Mouse (Mus musculus) liver, postnatal 0 days (tissue): ENCODE results near the gene Pcdh9. TPM values are rescaled to one million over a fixed set of nuclear protein-coding genes. Genes with fewer than 3 reads are reported as not detected.

Experiments used
- ATAC-seq: fragments of 200-750 bp; cut with Nextera tagmentation; 2 replicates; pipeline ENCODE4 v1.8.0; 2017; ENCODE audit warnings: mild to moderate bottlenecking, moderate library complexity
- DNase-seq: peaks from one replicate; pipeline ENCODE4 v3.0.0-alpha.2; 2016
- H3K27ac ChIP-seq: fragments of 300-500 bp; sonication (generic); 2 replicates; pipeline ENCODE4 v1.5.1; 2014; ENCODE audit warnings: antibody characterized with exemption, moderate library complexity, mild to moderate bottlenecking, low read depth
- H3K27me3 ChIP-seq: fragments of 300-500 bp; sonication (generic); 2 replicates; pipeline ENCODE4 v1.6.1; 2014; ENCODE audit warnings: low read length, control low read depth, mixed read lengths; ENCODE audit not compliant: insufficient read depth
- H3K36me3 ChIP-seq: fragments of 300-500 bp; sonication (generic); replicated peaks from 2 replicates; pipeline ENCODE4 v1.6.1; 2014; ENCODE audit warnings: mild to moderate bottlenecking, control low read depth, low read length, moderate library complexity, mixed read lengths; ENCODE audit not compliant: insufficient read depth
- H3K4me1 ChIP-seq: fragments of 300-500 bp; sonication (generic); 2 replicates; pipeline ENCODE4 v1.6.1; 2014; ENCODE audit warnings: antibody characterized with exemption, mild to moderate bottlenecking, control low read depth; ENCODE audit not compliant: insufficient read depth
- H3K4me2 ChIP-seq: fragments of 300-500 bp; sonication (generic); 2 replicates; pipeline ENCODE4 v1.6.1; 2014; ENCODE audit warnings: low read depth, mild to moderate bottlenecking, low read length, moderate library complexity, mixed read lengths
- H3K4me3 ChIP-seq: fragments of 300-500 bp; sonication (generic); 2 replicates; pipeline ENCODE4 v1.5.1; 2014; ENCODE audit warnings: low read depth, low read length
- H3K9ac ChIP-seq: fragments of 300-500 bp; sonication (generic); replicated peaks from 2 replicates; pipeline ENCODE4 v1.6.1; 2014; ENCODE audit warnings: mild to moderate bottlenecking, moderate library complexity
- H3K9me3 ChIP-seq: fragments of 300-500 bp; sonication (generic); 2 replicates; pipeline ENCODE4 v1.6.1; 2016; ENCODE audit warnings: mild to moderate bottlenecking, control low read depth, low read length, mixed read lengths
- CTCF ChIP-seq: sonication (generic); IDR thresholded peaks from 2 replicates; pipeline ENCODE4 v1.5.1; 2016; ENCODE audit warnings: antibody characterized with exemption, low read depth
- EP300 ChIP-seq: IDR thresholded peaks from 2 replicates; pipeline ENCODE4 v1.6.1; 2016; ENCODE audit warnings: antibody characterized with exemption, low read depth, mild to moderate bottlenecking
- WGBS: fragments of 180-500 bp; shearing (Covaris S2); extraction: QIAGEN DNeasy Blood & Tissue Kit; methylation state at CpG from one replicate; pipeline ENCODE4 v1.1.7; 2014; ENCODE audit not compliant: insufficient replicate concordance; 5-methylcytosine and 5-hydroxymethylcytosine counted together
- polyA plus RNA-seq: library from polyadenylated mRNA; unstranded; fragments of >200 nt; fragmentation: Nextera tagmentation; extraction: Ambion mirVana; gene quantifications from 2 replicates; pipeline ENCODE4 v1.2.1, GENCODE M21; 2015

Gene Pcdh9
- 0.20 and 0.31 TPM in 2 replicates for polyA plus RNA-seq

- Histone ChIP-seq H3K9me3 (no peaks in the 10 kb centered on the region), H3K4me3 (peak within 1 kb of the TSS; percentile 42), H3K9ac (peak within 1 kb of the TSS; percentile 21; the same call in 1 of the 2 replicates), H3K4me1 (no peaks in the 10 kb centered on the region), H3K27ac (no peak within 1 kb of the TSS), H3K4me2 (peak within 1 kb of the TSS; percentile 66), H3K36me3 (no peaks in the 10 kb centered on the region), H3K27me3 (peaks cover 14% of the 10 kb centered on the region)
- WGBS: under 1% methylated on average over 50 of the region's 50 CpGs
- peak; percentile 30 for DNase-seq
- peak; percentile 58 for ATAC-seq
- no peak for TF ChIP-seq CTCF
- no peak for TF ChIP-seq EP300
Observed at GRCm38 (mm10) chr14:93890519-93891370, at the start of gene Pcdh9. Gene Pcdh9, minus strand, starts transcription at chr14:93890679.

- Histone ChIP-seq H3K9ac (no peak overlapping the region), H3K4me1 (no peaks in the 10 kb centered on the region), H3K4me2 (no peak overlapping the region), H3K27me3 (no peaks in the 10 kb centered on the region), H3K9me3 (no peaks in the 10 kb centered on the region), H3K4me3 (no peak overlapping the region), H3K36me3 (no peaks in the 10 kb centered on the region), H3K27ac (no peak overlapping the region)
- no peak for TF ChIP-seq CTCF
- TF ChIP-seq EP300: no peak
- 43% methylated on average over 1 of the region's 1 CpGs for WGBS
- DNase-seq: no peak
- ATAC-seq: no peak
Observed at GRCm38 (mm10) chr14:93906928-93907327, 16.4 kb upstream of the Pcdh9 start.

- TF ChIP-seq EP300: no peak
- TF ChIP-seq CTCF: peak; percentile 35
- Histone ChIP-seq H3K4me1 (no peaks in the 10 kb centered on the region), H3K27me3 (no peaks in the 10 kb centered on the region), H3K9me3 (no peaks in the 10 kb centered on the region), H3K4me2 (no peak overlapping the region), H3K9ac (no peak overlapping the region), H3K4me3 (no peak overlapping the region), H3K27ac (no peak overlapping the region), H3K36me3 (no peaks in the 10 kb centered on the region)
- no peak for ATAC-seq
- DNase-seq: no peak
Observed at GRCm38 (mm10) chr14:93898533-93898932, 8.1 kb upstream of the Pcdh9 start.

- H3K9ac ChIP-seq: no peak overlapping the region
- H3K4me2 ChIP-seq: no peak overlapping the region
- no peak for TF ChIP-seq EP300
- TF ChIP-seq CTCF: no peak
- DNase-seq (no peak), ATAC-seq (no peak)
- H3K4me3 ChIP-seq: no peak overlapping the region
- H3K27ac ChIP-seq: no peak overlapping the region
- WGBS: 80% methylated on average over 3 of the region's 3 CpGs
- no peaks in the 10 kb centered on the region for H3K36me3 ChIP-seq
- peaks cover 11% of the 10 kb centered on the region for H3K27me3 ChIP-seq
- no peaks in the 10 kb centered on the region for H3K9me3 ChIP-seq
- no peaks in the 10 kb centered on the region for H3K4me1 ChIP-seq
Observed at GRCm38 (mm10) chr14:93895131-93895530, 4.7 kb upstream of the Pcdh9 start.

GRCm38 (mm10) chr14:93891371-93891746 lies 880 bp upstream of the Pcdh9 start:
- H3K27ac ChIP-seq: no peak overlapping the region
- TF ChIP-seq EP300: no peak
- TF ChIP-seq CTCF: no peak
- H3K4me2 ChIP-seq: peak overlapping the region; percentile 66
- H3K4me3 ChIP-seq: peak overlapping the region; percentile 42; the same call in 1 of the 2 replicates
- WGBS: under 1% methylated on average over 13 of the region's 13 CpGs
- H3K9ac ChIP-seq: no peak overlapping the region
- no peaks in the 10 kb centered on the region for H3K36me3 ChIP-seq
- H3K27me3 ChIP-seq: peaks cover 14% of the 10 kb centered on the region
- DNase-seq: no peak
- no peak for ATAC-seq
- no peaks in the 10 kb centered on the region for H3K4me1 ChIP-seq
- no peaks in the 10 kb centered on the region for H3K9me3 ChIP-seq

GRCm38 (mm10) chr14:93889839-93890518 lies 500 bp downstream of the Pcdh9 start:
- Histone ChIP-seq H3K4me3 (peak overlapping the region; percentile 42; the same call in 1 of the 2 replicates), H3K36me3 (no peaks in the 10 kb centered on the region), H3K27me3 (peaks cover 14% of the 10 kb centered on the region), H3K4me2 (peak overlapping the region; percentile 66), H3K27ac (no peak overlapping the region), H3K9ac (no peak overlapping the region), H3K4me1 (no peaks in the 10 kb centered on the region), H3K9me3 (no peaks in the 10 kb centered on the region)
- ATAC-seq (no peak), DNase-seq (no peak)
- no peak for TF ChIP-seq EP300
- no peak for TF ChIP-seq CTCF
- 2% methylated on average over 20 of the region's 20 CpGs for WGBS
